Mouse (Mus musculus): Measurements from ENCODE around the gene Mvb12a. TPM values are rescaled to one million over a fixed set of nuclear protein-coding genes. Genes with fewer than 3 reads are reported as not detected.
A peak's percentile ranks its signal among the peaks of the same experiment; 100 is the strongest.

Gene Mvb12a
- polyA plus RNA-seq, 1 experiment, result not detected

- TF ChIP-seq CTCF (IDR thresholded peaks at IDR 0.05; ENCODE audit: insufficient read depth, low read depth, low read length) (no peak), POLR2A (IDR thresholded peaks at IDR 0.05; ENCODE audit: insufficient read depth, low read depth, low read length) (no peak)
- Histone ChIP-seq H3K4me3 (ENCODE audit: insufficient read depth, low read depth, low read length) (no peak overlapping the region), H3K27ac (ENCODE audit: insufficient read depth, low read depth, low read length) (no peak overlapping the region), H3K4me1 (ENCODE audit: control insufficient read depth, insufficient read depth, low read length) (peaks cover 10% of the 10 kb centered on the region)
- 79% methylated on average over 5 of the region's 5 CpGs for WGBS
Observed at GRCm38 (mm10) chr8:71535663-71536062, 7.1 kb upstream of the Mvb12a start.

GRCm38 (mm10) chr8:71537028-71537867, 5.5 kb upstream of the Mvb12a start, which contains the start of gene Bst2:
TSS of gene Bst2 (minus strand) at chr8:71537456.
- peak within 1 kb of the TSS; percentile 46 for H3K4me3 ChIP-seq (ENCODE audit: insufficient read depth, low read depth, low read length)
- 7% methylated on average over 37 of the region's 37 CpGs for WGBS
- H3K4me1 ChIP-seq (ENCODE audit: control insufficient read depth, insufficient read depth, low read length), result peaks cover 10% of the 10 kb centered on the region
- TF ChIP-seq CTCF (IDR thresholded peaks at IDR 0.05; ENCODE audit: insufficient read depth, low read depth, low read length) (no peak), POLR2A (IDR thresholded peaks at IDR 0.05; ENCODE audit: insufficient read depth, low read depth, low read length) (no peak)
- no peak within 1 kb of the TSS for H3K27ac ChIP-seq (ENCODE audit: insufficient read depth, low read depth, low read length)

GRCm38 (mm10) chr8:71543755-71544154, 1.0 kb downstream of the Mvb12a start:
- no peak for TF ChIP-seq POLR2A (IDR thresholded peaks at IDR 0.05; ENCODE audit: insufficient read depth, low read depth, low read length)
- TF ChIP-seq CTCF (IDR thresholded peaks at IDR 0.05; ENCODE audit: insufficient read depth, low read depth, low read length), result no peak
- H3K4me1 ChIP-seq (ENCODE audit: control insufficient read depth, insufficient read depth, low read length), result peaks cover 10% of the 10 kb centered on the region
- WGBS, result 87% methylated on average over 9 of the region's 9 CpGs
- peak overlapping the region; percentile 85; the same call in 1 of the 2 replicates for H3K4me3 ChIP-seq (ENCODE audit: insufficient read depth, low read depth, low read length)
- no peak overlapping the region for H3K27ac ChIP-seq (ENCODE audit: insufficient read depth, low read depth, low read length)

GRCm38 (mm10) chr8:71545053-71545452, 2.3 kb downstream of the Mvb12a start:
- Histone ChIP-seq H3K27ac (ENCODE audit: insufficient read depth, low read depth, low read length) (no peak overlapping the region), H3K4me3 (ENCODE audit: insufficient read depth, low read depth, low read length) (no peak overlapping the region), H3K4me1 (ENCODE audit: control insufficient read depth, insufficient read depth, low read length) (peaks cover 10% of the 10 kb centered on the region)
- TF ChIP-seq POLR2A (IDR thresholded peaks at IDR 0.05; ENCODE audit: insufficient read depth, low read depth, low read length), result no peak
- no peak for TF ChIP-seq CTCF (IDR thresholded peaks at IDR 0.05; ENCODE audit: insufficient read depth, low read depth, low read length)
- 89% methylated on average over 11 of the region's 11 CpGs for WGBS

GRCm38 (mm10) chr8:71547590-71547989, 4.9 kb downstream of the Mvb12a start:
- WGBS, result 82% methylated on average over 7 of the region's 7 CpGs
- Histone ChIP-seq H3K4me3 (ENCODE audit: insufficient read depth, low read depth, low read length) (no peak overlapping the region), H3K27ac (ENCODE audit: insufficient read depth, low read depth, low read length) (no peak overlapping the region), H3K4me1 (ENCODE audit: control insufficient read depth, insufficient read depth, low read length) (peaks cover 10% of the 10 kb centered on the region)
- TF ChIP-seq POLR2A (IDR thresholded peaks at IDR 0.05; ENCODE audit: insufficient read depth, low read depth, low read length) (no peak), CTCF (IDR thresholded peaks at IDR 0.05; ENCODE audit: insufficient read depth, low read depth, low read length) (no peak)

- WGBS, result 72% methylated on average over 7 of the region's 7 CpGs
- Histone ChIP-seq H3K4me3 (ENCODE audit: insufficient read depth, low read depth, low read length) (no peak overlapping the region), H3K4me1 (ENCODE audit: control insufficient read depth, insufficient read depth, low read length) (no peaks in the 10 kb centered on the region), H3K27ac (ENCODE audit: insufficient read depth, low read depth, low read length) (no peak overlapping the region)
- TF ChIP-seq CTCF (IDR thresholded peaks at IDR 0.05; ENCODE audit: insufficient read depth, low read depth, low read length) (no peak), POLR2A (IDR thresholded peaks at IDR 0.05; ENCODE audit: insufficient read depth, low read depth, low read length) (no peak)
Observed at GRCm38 (mm10) chr8:71550754-71551153, 8.0 kb downstream of the Mvb12a start.

GRCm38 (mm10) chr8:71552770-71553169, 10.0 kb downstream of the Mvb12a start:
- Histone ChIP-seq H3K27ac (ENCODE audit: insufficient read depth, low read depth, low read length) (no peak overlapping the region), H3K4me3 (ENCODE audit: insufficient read depth, low read depth, low read length) (no peak overlapping the region), H3K4me1 (ENCODE audit: control insufficient read depth, insufficient read depth, low read length) (no peaks in the 10 kb centered on the region)
- 79% methylated on average over 6 of the region's 6 CpGs for WGBS
- TF ChIP-seq CTCF (IDR thresholded peaks at IDR 0.05; ENCODE audit: insufficient read depth, low read depth, low read length), result no peak
- TF ChIP-seq POLR2A (IDR thresholded peaks at IDR 0.05; ENCODE audit: insufficient read depth, low read depth, low read length), result no peak

- no peak for TF ChIP-seq CTCF (IDR thresholded peaks at IDR 0.05; ENCODE audit: insufficient read depth, low read depth, low read length)
- TF ChIP-seq POLR2A (IDR thresholded peaks at IDR 0.05; ENCODE audit: insufficient read depth, low read depth, low read length), result no peak
- H3K4me3 ChIP-seq (ENCODE audit: insufficient read depth, low read depth, low read length), result no peak overlapping the region
- H3K4me1 ChIP-seq (ENCODE audit: control insufficient read depth, insufficient read depth, low read length), result peaks cover 7% of the 10 kb centered on the region
- no peak overlapping the region for H3K27ac ChIP-seq (ENCODE audit: insufficient read depth, low read depth, low read length)
- 61% methylated on average over 6 of the region's 6 CpGs for WGBS
Observed at GRCm38 (mm10) chr8:71554001-71554400, 11.3 kb downstream of the Mvb12a start.

- Histone ChIP-seq H3K27ac (ENCODE audit: insufficient read depth, low read depth, low read length) (no peak overlapping the region), H3K4me1 (ENCODE audit: control insufficient read depth, insufficient read depth, low read length) (peaks cover 10% of the 10 kb centered on the region), H3K4me3 (ENCODE audit: insufficient read depth, low read depth, low read length) (no peak overlapping the region)
- TF ChIP-seq POLR2A (IDR thresholded peaks at IDR 0.05; ENCODE audit: insufficient read depth, low read depth, low read length), result no peak
- TF ChIP-seq CTCF (IDR thresholded peaks at IDR 0.05; ENCODE audit: insufficient read depth, low read depth, low read length), result no peak
- 95% methylated on average over 2 of the region's 2 CpGs for WGBS
Observed at GRCm38 (mm10) chr8:71554644-71555043, 11.9 kb downstream of the Mvb12a start.

Data from olfactory bulb, adult 2 months (tissue).